Mouse (Mus musculus): Measurements from ENCODE around the gene Prn.
A peak's percentile ranks its signal among the peaks of the same experiment; 100 is the strongest.

Gene Prn

DNA sequence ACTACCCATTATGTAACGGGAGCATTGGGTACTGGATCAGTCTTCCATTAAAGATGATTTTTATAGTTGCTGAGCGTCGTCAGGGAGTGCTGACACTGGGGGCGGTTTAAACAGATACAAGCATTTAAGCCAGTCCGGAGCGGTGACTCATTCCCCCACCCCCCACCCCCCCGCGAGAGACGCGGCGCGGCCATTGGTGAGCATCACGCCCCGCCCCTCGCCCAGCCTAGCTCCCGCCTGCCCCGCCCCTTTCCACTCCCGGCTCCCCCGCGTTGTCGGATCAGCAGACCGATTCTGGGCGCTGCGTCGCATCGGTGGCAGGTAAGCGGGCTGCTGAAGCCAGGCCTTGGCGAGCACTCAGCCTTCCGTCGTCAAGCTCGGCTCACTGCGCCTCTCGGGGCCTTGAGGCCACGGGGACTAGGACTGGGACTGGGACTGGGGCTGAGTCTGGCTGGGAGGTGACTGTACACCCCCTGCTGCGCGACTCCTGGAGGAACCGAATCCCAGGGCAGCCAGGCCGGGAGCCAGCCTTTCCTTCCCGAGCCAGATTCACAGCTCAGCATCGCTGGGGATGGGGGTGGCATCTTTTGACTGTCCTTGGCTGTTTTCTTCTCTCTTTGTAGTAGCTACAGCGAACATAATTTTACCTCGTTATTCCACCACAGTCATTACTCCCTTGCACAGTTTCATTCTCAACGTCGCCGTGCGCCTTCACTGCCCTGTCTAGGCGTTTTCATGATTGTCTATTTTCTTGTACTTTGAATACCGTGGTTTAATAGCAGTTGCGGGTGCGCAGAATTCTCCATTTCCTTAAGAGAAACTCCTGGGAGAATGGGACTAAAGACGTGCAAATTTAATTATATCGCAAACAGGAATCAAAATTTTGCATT, at the start of gene Prn, which contains the start of gene Prnp:
Prn (plus strand) TSS at position 275 of the 890 bp plus-strand sequence.
Prnp (plus strand) TSS at position 246 of the 890 bp plus-strand sequence.
- peak; percentile 97 for DNase-seq (ENCODE audit: low read depth)

DNA sequence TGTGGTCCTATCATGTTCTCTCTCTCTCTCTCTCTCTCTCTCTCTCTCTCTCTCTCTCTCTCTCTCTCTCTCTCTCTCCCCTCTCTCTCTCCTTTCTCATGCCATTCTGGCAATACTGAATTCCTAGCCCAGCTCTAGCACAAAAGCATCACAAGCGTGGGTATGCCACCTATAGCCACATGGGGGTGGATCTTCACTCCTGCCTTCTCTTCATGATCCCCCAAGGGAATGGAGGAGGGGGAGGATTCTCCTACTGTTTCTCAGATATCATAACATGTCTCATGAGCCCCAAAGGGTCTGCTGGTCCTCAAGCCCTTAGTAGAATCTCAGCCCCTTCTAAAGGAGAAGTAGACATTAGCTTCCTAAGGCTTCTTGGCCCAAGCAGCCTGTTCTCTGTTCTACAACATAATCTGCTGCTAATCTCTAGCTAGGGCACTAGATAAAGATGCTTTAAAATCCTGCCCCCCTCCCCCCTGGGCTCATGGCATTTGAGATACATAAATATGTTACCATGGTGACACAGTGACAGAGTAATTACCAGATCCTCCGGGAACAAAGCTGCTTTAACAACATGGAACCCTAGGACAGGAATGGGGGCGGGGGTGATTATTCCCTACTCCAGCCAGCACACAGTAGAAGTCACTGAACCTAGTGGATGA, 47.0 kb upstream of the Prn start:
- no peak for DNase-seq (ENCODE audit: low read depth)

DNA sequence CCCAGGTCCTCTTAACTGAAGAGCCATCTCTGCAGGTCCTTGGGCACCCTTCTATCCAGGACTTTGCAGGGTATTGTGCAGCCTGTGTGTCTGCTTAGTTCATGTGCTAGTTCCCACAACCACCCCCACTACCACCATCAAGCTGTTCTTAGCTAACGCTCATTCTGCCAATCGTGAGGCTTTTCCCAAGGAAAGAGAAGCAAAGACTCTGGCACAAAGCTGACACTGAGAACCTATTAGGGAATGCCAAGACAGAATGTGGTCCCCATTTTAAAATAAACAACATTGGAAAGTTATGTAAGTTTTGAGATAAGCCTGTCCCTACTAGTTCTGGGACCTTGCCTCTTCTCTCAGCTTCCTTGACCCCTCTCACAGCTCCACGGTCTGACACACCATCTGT, 46.3 kb upstream of the Prn start:
- no peak for DNase-seq (ENCODE audit: low read depth)

DNA sequence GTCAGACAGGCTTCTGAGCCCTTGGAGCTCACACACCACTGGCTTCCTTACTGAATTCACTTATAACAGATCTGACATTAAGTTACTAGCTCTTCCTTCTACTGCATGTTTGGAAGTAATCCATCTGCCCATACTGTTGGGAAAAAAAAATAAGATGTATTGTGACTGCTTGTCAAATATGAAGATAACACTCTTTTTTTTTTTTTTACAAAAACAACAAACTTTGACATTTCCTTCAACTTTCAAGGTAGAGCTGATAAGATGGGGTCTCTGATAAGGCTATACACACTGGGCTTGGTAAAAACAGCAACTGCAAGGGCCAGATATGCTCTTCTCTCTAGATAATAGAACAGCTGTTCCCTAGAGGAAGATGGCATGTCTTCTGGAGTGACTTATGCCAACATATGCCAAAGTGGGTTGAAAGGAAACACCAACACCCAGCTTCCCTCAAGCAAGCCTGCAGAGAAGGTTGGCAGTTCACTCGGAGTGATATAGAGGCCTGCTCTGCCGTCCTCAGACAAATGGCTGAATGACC, 45.4 kb upstream of the Prn start:
- DNase-seq (ENCODE audit: low read depth) = no peak

DNA sequence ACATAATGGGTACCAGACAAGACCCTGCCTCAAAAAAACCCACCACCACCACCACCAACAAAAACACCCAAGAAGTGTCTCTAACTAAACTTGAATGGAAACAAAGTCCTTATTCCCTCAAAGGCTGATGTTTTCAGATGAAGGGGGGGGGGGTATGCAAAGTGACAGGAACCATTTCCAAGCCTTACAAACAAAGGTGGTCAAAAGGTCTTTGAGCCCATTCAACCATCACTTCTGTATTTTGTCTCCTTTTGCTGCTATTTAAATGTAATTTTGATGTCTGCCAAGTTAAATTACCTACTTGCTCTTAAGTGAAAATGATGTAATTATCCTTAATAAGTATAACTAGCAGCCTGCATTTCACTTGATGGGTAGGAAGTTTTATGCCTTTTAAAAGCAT, 43.1 kb upstream of the Prn start:
- DNase-seq (ENCODE audit: low read depth) = no peak

DNA sequence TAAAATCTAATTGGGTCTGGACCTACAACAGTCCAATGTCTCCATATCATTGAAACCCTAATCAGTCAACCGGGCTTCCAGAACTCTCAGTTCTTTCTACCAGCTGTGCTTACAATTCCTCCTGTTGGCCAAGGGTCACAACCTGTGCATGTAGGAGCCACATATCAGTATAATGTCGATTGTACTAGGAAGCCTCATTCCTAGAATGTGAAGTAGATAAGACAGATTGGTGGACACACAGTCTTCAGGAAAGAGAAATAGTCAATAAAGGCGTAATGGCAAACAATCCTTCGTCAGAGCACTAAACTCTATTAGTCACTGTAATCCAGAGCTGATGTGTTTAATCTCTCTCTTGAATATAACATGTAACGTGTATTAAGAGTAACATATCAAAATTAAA, 40.8 kb upstream of the Prn start:
- DNase-seq (ENCODE audit: low read depth) = no peak

DNA sequence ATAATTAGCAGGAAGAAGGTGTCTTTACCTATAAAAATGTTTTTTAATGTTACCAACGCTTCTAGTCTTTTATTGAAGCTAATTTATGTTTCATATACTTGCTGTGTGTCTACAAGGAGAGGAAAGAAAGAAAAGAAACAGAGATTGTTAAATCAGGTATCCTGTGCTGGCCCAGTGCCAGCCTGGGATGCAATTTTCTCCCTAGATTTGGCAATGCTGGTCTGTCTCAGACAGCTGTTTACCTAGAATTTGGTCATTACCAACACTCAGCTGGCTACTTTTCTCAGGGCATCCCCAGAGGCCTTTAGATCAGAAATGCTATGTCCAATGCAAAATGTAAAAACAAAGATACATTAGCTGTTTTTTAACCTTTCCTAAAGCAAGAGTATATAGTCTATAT, 36.4 kb upstream of the Prn start:
- peak; percentile 55 for DNase-seq (ENCODE audit: low read depth)

DNA sequence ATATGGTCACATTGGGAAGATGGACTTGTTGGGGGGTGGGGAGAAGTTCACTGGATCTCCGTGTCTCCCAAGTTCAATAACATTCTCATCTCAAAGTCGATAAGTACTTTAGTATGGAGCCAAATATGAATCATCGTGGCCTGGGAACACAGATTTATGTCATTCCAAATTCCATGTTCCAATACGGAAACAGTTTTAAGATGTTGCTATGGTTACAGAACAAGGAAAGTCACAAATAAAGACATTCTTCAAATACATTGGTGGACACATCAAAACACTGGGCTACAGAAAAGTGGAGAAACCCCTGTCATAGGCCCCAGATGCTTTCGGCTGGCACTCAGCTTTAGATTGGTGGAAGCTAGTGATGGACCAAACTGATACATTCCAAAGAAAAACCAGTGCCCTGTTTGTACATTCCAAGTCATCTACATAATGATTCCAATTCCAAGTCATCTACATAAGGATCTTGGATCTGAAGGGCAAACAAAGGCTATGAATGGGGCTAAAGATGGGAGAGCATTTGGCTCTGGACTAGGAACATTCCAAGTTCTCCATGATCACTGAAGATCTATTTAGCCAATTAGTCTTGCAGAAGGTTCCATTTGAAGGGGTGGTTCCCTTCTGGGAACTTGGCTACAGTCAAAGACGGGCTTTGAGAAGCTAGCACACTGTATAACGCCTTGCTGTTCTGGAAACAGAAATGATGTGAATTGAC, 33.0 kb upstream of the Prn start:
- DNase-seq (ENCODE audit: low read depth) = peak; percentile 40

DNA sequence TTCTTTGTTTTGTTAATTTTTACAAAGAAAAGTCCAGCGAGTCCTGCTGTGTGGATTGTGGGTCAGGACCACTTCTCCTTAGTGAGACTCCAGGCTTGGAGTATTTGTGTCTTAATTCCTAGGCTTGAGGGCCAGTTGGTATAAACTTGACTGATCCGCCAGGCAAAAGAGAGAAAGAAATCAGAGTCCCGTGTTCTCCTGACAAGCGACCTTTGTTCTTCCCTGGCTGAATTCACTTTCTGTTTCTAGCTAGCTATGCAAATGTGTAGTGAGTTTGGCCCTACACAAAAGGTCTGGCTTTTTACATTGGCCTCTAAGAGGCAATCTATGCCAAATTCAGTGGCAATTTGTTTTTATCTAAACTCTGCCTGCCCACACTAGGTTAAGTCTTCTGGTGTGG, 28.0 kb upstream of the Prn start:
- DNase-seq (ENCODE audit: low read depth) = no peak

DNA sequence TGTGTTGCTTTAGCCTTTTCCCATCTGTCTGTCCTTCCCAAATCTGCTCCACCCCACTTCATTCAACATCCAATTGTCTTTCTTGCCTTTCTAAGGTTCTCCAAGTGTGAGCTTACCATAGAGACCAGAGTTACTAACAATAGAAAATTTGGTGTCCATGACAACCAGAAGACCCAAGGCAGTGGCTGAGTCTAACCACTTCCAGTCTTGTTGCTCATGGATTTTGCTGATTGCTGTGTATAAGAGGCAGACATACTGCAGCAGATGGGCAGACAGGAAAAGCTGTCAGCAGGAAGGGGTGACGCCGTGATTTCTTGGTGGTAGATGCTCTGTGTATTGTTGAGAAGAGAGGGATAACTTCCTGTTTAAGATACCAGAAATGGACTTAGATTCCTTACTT, 26.6 kb upstream of the Prn start:
- no peak for DNase-seq (ENCODE audit: low read depth)

DNA sequence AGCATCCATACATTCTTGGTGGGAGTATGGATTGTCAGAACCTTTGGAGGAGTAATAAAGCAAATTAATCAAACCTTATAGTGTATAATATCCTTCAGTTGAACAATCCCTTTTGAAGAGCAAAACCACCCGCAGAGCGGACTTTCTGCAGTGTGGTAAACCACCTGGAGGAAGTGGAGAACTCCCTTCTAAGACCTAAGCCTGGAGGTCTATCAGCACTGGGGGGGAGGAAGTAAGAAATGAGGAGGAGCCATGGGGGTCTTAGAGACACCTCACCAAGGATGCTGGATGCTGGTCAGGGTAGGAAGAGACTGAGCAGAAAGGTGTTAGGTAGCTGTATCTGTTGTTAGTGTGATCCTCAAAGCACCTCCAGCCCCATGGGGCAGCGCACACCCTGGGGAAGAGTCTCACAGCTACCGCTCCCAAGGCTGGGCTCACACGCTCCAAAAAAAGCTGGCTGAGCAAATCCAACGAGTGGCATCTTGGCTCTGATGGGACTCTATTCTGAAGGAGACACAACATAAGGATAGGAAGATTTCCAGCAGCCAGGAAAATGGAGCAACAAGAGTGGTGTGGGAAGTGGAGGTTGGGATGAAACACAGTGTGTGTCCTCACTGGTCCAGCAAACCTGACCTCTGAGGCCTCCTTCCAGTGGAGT, 23.1 kb upstream of the Prn start:
- no peak for DNase-seq (ENCODE audit: low read depth)

DNA sequence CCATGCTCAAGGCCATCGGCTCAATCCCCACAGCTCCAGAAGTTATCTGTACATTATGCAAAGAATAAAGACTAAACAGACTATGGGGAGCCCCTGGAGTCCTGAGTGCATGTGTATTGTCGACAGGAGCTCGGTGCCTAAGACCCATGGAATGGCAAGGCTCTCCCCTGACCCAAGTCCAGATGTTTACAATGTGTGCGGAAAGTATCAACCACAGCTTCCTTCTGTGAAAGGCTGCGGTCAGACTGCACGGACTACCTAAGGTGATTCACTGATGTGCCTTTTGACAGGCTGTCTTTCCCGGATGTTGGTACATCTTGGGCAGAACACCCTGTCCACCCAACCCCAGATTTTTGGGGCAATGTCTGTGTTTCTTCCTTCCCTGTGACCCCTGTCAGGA, 21.5 kb upstream of the Prn start:
- no peak for DNase-seq (ENCODE audit: low read depth)

DNA sequence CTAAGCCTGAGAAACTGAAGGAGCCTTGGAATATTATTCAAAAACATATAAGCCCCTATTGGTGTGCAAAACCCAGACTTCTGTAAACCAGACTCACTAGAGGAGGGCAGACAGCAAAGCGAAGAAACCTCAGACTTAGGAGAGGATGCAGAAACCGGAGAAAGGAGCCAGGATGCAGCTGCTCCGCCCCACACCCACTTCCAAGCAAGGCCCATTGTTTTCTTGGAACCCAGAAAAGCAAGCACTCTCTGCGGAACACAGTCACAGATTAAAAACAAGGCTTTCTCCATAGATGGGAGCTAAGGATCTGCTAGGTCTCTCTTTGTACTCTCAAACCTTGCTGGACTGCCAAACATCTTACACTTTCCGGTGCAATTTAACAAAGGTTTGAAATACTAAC, 17.2 kb upstream of the Prn start:
- no peak for DNase-seq (ENCODE audit: low read depth)

DNA sequence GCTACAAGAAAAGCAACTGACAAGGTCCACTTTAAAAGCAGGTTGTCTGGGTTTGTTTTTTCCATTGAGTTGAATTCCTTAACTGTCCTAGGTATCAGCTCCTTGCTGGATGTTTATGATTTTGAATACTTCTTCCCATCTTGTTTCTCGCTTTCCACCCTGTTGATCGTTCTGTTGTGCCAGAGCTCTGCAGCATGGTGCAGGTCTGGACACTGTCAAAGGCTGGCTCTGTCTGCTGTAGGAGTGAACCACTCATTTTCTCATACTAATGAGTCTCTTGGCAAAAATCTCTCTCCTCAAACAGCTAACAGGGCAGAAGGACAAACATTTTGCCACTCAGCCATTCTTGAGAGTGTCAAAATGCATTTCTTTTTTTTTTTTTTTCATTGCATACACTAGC, 14.7 kb upstream of the Prn start:
- DNase-seq (ENCODE audit: low read depth) = no peak

DNA sequence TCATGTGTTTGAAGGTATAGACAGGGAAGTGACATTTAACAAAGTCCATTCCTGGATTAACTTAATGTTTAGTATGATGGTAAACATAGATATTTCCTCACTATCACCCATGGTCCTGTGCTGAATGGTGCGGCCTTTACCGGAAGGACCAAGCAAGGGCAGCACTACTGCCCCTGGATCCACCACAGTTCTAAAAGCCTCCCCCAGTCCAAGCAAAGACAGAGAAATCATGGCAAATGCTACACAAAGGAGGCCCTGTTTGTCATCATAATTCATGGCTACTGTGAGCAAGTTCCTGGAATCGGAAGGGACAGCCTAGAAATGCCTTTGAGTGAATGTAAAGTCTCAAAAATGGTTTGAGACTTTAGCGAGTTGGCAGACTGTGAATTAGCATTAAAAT, 13.7 kb upstream of the Prn start:
- no peak for DNase-seq (ENCODE audit: low read depth)

DNA sequence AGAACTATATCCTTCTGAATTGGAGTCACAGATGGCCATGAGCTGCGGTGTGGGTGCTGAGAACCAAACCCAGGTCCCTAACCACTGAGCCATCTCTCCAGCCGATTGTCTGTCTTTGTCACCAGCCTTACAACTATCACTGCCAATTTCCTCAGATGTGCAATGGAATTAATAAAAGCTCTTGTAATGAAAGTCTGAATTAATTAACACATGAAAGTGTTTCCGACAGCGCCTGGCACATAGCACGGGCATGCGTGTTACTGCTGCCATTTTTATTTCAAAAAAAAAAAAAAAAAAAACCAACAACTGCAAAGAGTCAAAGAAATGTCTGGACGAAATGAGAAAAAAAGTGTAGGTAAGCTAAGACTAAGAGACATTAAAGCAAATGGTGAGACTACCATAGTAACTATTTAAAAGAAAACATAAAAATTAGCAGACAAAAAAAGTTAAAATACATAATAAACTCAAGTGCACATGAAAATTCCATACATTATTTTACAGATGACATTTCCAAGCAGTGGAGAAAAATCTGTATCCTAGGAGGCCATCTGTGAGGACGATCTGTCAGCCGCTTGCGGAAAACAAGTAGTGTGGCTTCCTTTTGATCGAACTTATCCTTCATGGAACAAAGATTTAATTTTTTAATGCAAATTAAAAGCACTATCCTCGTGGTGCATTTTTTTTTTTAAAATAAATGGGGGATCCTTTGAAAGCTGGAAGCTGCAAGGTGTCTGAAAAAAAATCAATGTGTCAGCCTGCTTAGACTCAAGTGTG, 12.2 kb upstream of the Prn start:
- DNase-seq (ENCODE audit: low read depth) = no peak

DNA sequence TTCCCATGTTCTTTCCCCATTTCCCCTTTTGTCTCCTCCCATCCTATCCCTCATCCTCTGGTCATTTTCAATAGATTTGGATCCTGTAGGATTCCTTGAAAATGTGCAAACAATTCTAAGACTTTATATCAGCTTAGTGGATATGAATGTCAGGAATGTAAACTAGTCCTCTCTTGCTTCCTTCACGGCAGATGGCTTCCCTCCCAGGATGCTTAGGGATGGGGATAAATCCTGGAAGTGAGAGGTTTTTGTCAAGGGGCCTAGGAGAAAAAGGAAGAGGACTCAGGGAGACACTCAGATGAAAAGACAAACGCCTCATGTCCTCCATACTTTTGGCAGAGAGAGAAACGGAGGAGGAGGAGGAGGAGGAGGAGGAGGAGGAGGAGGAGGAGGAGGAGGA, 7.3 kb upstream of the Prn start:
- DNase-seq (ENCODE audit: low read depth) = no peak

DNA sequence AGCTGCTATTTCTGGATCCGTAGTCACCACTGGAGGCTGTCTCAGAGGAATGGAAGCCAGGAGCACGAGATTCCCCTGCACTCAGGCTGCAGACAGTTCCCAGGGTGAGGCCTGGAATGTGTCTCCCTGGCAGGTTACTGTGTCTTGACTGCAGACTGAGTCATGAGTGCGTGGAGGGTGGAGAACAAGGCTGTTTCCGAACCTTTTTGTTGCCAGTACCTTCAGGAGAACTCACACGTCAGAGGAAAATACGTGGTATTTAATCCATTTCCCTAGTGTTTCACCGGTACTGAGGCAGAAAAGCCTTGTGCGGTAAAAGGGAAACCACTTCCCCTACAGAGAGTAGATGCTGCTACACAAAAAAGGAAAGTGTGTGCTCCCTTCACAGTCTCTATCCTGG, 6.9 kb upstream of the Prn start:
- peak; percentile 87 for DNase-seq (ENCODE audit: low read depth)

DNA sequence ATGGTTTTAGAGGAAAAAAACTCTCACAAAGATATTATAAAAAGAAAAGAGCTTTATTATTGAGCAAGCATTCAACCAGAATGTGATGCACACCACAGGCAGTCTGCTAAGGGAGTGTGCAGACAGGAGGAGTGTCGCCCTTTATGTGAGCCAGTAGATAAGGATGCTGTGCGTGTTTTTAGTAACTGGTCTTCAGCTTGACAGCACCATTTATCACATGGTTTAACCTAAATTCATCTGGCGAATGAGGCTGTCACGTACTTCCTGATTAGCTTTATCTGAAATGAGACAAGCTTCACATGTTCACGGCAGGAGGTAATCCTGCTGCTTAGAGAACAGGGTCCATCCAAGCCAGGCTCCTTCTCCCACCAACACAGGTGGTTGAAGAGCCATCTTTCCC, 4.7 kb upstream of the Prn start:
- no peak for DNase-seq (ENCODE audit: low read depth)

DNA sequence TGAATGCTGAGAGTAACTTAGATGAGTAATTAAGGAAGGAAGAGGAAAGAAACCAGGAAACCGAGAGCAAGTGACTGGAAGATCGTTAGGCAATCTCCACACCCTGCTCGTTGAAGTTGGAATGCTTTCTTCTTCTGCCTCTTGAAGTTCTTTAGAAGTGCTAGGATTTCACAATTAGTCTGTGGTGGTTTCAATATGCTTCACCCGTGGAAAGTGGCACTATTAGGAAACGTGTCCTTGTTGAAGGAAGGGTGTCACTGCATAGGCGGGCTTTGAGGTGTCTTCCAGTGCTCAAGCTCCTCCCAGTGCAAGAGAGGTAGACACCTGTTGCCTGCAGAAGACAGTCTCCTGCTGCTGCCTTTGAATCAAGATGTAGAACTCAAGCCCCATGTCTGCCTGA, 4.0 kb upstream of the Prn start:
- DNase-seq (ENCODE audit: low read depth) = no peak

DNA sequence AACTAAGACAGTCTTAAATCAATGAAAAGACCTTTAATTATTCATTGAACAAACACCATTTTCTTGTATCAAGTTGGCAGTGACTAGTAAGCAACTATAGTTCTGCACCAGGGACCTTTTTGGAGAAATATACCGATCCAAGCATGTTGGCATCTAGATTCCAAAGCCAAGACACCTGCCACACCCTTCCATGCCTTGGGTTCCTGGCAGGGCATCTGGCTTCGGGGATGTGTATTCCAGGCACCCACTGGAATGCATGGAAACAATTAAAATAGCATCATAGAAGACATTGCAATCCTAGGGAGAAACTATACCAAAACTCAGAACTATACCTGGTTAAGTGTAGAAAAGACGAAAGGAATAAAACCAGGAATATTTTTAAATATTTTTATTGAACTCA, 3.5 kb upstream of the Prn start:
- DNase-seq (ENCODE audit: low read depth) = no peak

All from NIH3T3 (cell line).